Mouse (Mus musculus): ENCODE results near the gene Gpc6. TPM values are rescaled to one million over a fixed set of nuclear protein-coding genes. Genes with fewer than 3 reads are reported as not detected.

The Gpc6 gene
- total and polyA plus RNA-seq, 3 experiments = not detected

DNA sequence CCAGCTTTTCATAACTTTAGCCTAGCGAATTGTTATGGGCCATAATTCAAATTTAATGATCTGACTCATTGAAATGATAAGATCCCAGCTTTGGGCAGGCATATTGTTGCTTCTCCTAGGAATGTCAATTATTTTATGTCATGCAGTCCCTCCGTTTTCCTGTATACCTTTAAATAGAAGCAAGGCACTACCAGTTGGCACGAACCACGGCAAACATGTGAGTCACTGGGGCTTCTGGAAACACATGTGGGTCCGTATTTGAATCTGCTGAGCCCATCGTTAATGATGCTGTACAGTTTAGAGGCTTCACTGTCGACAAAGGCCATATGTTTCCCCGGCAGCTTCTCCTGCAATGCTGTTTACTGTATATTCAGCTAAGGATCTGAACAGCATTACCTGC lies 594.5 kb downstream of the Gpc6 start:
- Histone ChIP-seq H3K9me3 (replicated peaks; ENCODE audit: insufficient read depth, low read length) (no peaks in the 10 kb centered on the region), H3K4me3 (ENCODE audit: control insufficient read depth in 1 of 2, insufficient read depth in 1 of 2, low read depth in 2 of 2, low read length in 2 of 2) (no peak overlapping the region), H3K4me1 (ENCODE audit: control insufficient read depth in 1 of 2, insufficient read depth in 2 of 2, low read length in 2 of 2) (no peaks in the 10 kb centered on the region), H3K27me3 (ENCODE audit: control insufficient read depth in 1 of 2, insufficient read depth in 2 of 2, low read length in 2 of 2) (no peaks in the 10 kb centered on the region), H3K79me2 (ENCODE audit: control insufficient read depth, insufficient read depth, low read length, poor library complexity) (no peaks in the 10 kb centered on the region), H3K36me3 (ENCODE audit: control insufficient read depth in 1 of 2, insufficient read depth in 2 of 2, low read length in 2 of 2) (no peaks in the 10 kb centered on the region), H3K9ac (ENCODE audit: control insufficient read depth, low read depth, low read length, poor library complexity, severe bottlenecking) (no peak overlapping the region), H3K27ac (ENCODE audit: control insufficient read depth, low read depth, low read length) (no peak overlapping the region)
- no peak for DNase-seq (ENCODE audit: low read depth, low spot score)
- TF ChIP-seq ZMIZ1 (IDR thresholded peaks at IDR 0.05; ENCODE audit: low read depth, low read length) (no peak), GATA1 (IDR thresholded peaks at IDR 0.05; ENCODE audit: low read depth, low read length) (no peak), TCF12 (IDR thresholded peaks at IDR 0.05; ENCODE audit: low read depth, low read length) (no peak), NELFE (IDR thresholded peaks at IDR 0.05; ENCODE audit: low read depth, low read length) (no peak), TBP (IDR thresholded peaks at IDR 0.05; ENCODE audit: low read depth, low read length) (no peak), JUND (IDR thresholded peaks at IDR 0.05; ENCODE audit: low read depth, low read length) (no peak), CHD2 (IDR thresholded peaks at IDR 0.05; ENCODE audit: low read length) (no peak), EP300 (IDR thresholded peaks at IDR 0.05; ENCODE audit: low read depth in 1 of 2, low read length in 2 of 2) (no peak)

- H3K79me2 ChIP-seq (ENCODE audit: control insufficient read depth, insufficient read depth, low read length, poor library complexity) = no peaks in the 10 kb centered on the region
- no peak for TF ChIP-seq SIN3A (IDR thresholded peaks at IDR 0.05; ENCODE audit: low read length)
- no peak for TF ChIP-seq ZMIZ1 (IDR thresholded peaks at IDR 0.05; ENCODE audit: low read depth, low read length)
- no peak for TF ChIP-seq ZC3H11A (IDR thresholded peaks at IDR 0.05; ENCODE audit: low read depth, low read length)
- no peak overlapping the region for H3K4me3 ChIP-seq (ENCODE audit: control insufficient read depth in 1 of 2, insufficient read depth in 1 of 2, low read depth in 2 of 2, low read length in 2 of 2)
- no peaks in the 10 kb centered on the region for H3K9me3 ChIP-seq (replicated peaks; ENCODE audit: insufficient read depth, low read length)
- no peaks in the 10 kb centered on the region for H3K27me3 ChIP-seq (ENCODE audit: control insufficient read depth in 1 of 2, insufficient read depth in 2 of 2, low read length in 2 of 2)
- no peak overlapping the region for H3K9ac ChIP-seq (ENCODE audit: control insufficient read depth, low read depth, low read length, poor library complexity, severe bottlenecking)
- no peaks in the 10 kb centered on the region for H3K4me1 ChIP-seq (ENCODE audit: control insufficient read depth in 1 of 2, insufficient read depth in 2 of 2, low read length in 2 of 2)
- H3K27ac ChIP-seq (ENCODE audit: control insufficient read depth, low read depth, low read length) = no peak overlapping the region
- no peak for DNase-seq (ENCODE audit: low read depth, low spot score)
- H3K36me3 ChIP-seq (ENCODE audit: control insufficient read depth in 1 of 2, insufficient read depth in 2 of 2, low read length in 2 of 2) = no peaks in the 10 kb centered on the region
Observed at GRCm38 (mm10) chr14:117520706-117521105, 595.6 kb downstream of the Gpc6 start.

DNA sequence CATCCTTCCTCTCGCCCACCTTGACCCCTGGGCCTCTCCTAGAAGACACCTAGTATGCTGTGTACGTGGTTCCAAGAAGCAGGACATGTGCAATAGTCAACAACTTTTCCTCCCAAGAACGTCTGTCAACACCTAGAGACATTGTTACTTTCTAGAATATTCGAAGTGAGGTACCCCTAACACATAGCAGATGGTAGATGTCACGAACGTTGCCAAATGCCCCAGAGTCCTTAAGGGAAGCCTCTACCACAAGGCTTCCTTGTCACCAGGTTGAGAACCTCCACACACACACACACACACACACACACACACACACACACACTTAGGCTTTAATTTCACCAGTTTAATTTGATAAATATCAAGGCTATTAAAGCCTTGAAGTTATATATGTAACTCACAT lies 600.0 kb downstream of the Gpc6 start:
- no peaks in the 10 kb centered on the region for H3K36me3 ChIP-seq (ENCODE audit: control insufficient read depth in 1 of 2, insufficient read depth in 2 of 2, low read length in 2 of 2)
- no peak overlapping the region for H3K9ac ChIP-seq (ENCODE audit: control insufficient read depth, low read depth, low read length, poor library complexity, severe bottlenecking)
- no peaks in the 10 kb centered on the region for H3K27me3 ChIP-seq (ENCODE audit: control insufficient read depth in 1 of 2, insufficient read depth in 2 of 2, low read length in 2 of 2)
- no peak for DNase-seq (ENCODE audit: low read depth, low spot score)
- no peaks in the 10 kb centered on the region for H3K9me3 ChIP-seq (replicated peaks; ENCODE audit: insufficient read depth, low read length)
- no peaks in the 10 kb centered on the region for H3K4me1 ChIP-seq (ENCODE audit: control insufficient read depth in 1 of 2, insufficient read depth in 2 of 2, low read length in 2 of 2)
- no peak overlapping the region for H3K27ac ChIP-seq (ENCODE audit: control insufficient read depth, low read depth, low read length)
- no peak for TF ChIP-seq TAL1 (IDR thresholded peaks at IDR 0.05; ENCODE audit: low read length)
- TF ChIP-seq HCFC1 (IDR thresholded peaks at IDR 0.05; ENCODE audit: low read depth, low read length) = no peak
- no peak for TF ChIP-seq SIN3A (IDR thresholded peaks at IDR 0.05; ENCODE audit: low read length)
- TF ChIP-seq ETS1 (IDR thresholded peaks at IDR 0.05; ENCODE audit: low read depth, low read length) = no peak
- no peak for TF ChIP-seq MAX (IDR thresholded peaks at IDR 0.05; ENCODE audit: low read length)
- no peak for TF ChIP-seq POLR2AphosphoS2 (IDR thresholded peaks at IDR 0.05; ENCODE audit: low read length)
- no peak for TF ChIP-seq BHLHE40 (IDR thresholded peaks at IDR 0.05; ENCODE audit: borderline replicate concordance, low read depth, low read length)
- TF ChIP-seq KAT2A (conservative IDR thresholded peaks at IDR 0.05; ENCODE audit: low read depth, low read length) = no peak
- no peak for TF ChIP-seq ZKSCAN1 (IDR thresholded peaks at IDR 0.05; ENCODE audit: low read depth, low read length)
- no peak for TF ChIP-seq UBTF (IDR thresholded peaks at IDR 0.05; ENCODE audit: borderline replicate concordance, insufficient read depth, low read depth, low read length)
- TF ChIP-seq TBP (IDR thresholded peaks at IDR 0.05; ENCODE audit: low read depth, low read length) = no peak
- H3K79me2 ChIP-seq (ENCODE audit: control insufficient read depth, insufficient read depth, low read length, poor library complexity) = no peaks in the 10 kb centered on the region
- H3K4me3 ChIP-seq (ENCODE audit: control insufficient read depth in 1 of 2, insufficient read depth in 1 of 2, low read depth in 2 of 2, low read length in 2 of 2) = no peak overlapping the region
